Mouse (Mus musculus) gastrocnemius, postnatal 4 days (tissue): ENCODE results near the gene Dnajb6. TPM values are rescaled to one million over a fixed set of nuclear protein-coding genes. Genes with fewer than 3 reads are reported as not detected.
"Not testable (repeated sequence)": the region's sequence is repeated elsewhere in the genome, so short reads cannot be mapped to it uniquely, and the experiment has no call there.

Experiments used
- DNase-seq, 2 experiments: peaks; one replicate each; pipeline ENCODE4 v3.0.0; 2021 to 2022; ENCODE audit warnings: low spot score in 2 of 2, mixed read lengths in 2 of 2
- total RNA-seq, 2 experiments: library from RNA; stranded (reverse); gene quantifications; 2 replicates each; pipeline ENCODE4 v1.2.3; 2021

Dnajb6 gene
- total RNA-seq, 2 experiments from 2014 or later, result 82.6 to 98.4 TPM

DNA sequence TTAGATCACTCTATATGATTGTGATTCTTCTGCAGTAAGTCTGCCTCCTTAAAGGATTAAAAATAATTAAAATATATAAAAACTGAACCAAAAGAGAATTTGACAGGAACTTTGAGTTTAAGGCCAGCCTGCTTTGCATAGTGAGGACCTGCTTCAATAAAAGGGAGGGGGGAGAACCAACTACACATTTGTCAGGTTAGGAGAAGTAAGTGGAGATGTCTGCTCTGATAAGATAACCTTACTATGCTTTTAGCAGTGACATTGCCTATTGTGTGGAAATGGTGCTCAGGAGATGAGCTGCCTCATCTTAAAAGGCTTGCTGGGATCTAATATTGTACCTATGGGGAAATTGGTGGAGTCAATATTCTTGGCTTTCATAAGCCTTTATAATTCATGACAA lies 17.4 kb downstream of the Dnajb6 start:
- DNase-seq, result no peak

DNA sequence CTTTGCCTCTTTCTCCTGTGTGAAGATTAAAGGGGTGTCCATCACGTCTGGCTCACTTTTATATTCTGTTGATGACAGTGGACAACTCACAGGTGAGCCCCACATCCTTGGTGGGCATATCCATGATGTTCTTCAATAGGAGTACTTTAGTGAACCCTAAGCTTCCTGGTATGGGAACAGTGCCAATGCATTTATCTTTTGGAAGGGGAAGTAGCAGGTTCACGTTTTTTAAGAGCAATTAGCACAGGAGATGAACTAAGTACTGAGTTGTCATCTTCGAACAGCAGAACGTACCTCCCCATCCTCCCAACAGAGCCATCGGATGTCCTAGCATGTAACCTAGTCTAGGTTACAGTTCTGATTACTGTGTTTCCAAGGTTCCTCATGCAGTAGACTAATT lies 23.8 kb downstream of the Dnajb6 start:
- DNase-seq, result no peak

DNA sequence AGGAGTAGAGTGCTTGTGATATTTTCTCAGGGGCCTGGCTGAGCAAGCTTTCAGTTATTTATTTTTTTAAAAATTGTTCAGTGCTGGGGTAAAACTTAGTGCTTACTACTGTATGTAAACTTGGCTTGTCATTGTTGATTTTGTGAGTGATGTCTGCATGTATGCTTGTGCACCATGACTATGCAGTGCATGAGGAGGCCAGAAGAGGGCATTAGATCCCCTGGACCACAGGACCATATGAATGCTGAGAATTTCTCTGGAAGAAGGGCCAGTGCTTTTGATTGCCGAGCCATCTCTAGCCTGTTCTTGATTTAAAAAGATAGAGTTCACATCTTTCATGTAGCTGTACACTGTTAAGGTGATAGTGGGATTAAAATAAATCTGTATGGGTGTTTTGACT lies 35.4 kb downstream of the Dnajb6 start:
- DNase-seq, result no peak

DNA sequence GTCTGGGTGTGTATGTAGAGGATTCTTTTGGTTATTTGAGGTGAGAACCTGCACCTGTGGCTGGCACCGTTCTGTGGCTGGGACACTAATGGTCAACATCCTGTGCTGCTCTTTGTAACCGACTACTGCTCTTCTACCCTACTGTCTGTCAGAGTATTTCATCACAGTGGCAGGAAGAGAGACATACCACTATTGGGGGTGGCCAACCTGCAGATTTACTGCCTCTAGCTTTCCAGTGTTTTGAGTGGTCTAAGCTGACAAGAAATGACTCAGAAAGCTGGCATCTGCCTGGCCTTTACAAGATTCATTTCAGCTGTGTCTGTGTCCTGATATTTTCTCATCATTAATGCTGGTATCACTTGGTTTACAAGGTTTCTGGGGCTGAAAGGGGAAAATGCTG lies 36.5 kb downstream of the Dnajb6 start:
- DNase-seq, result no peak

DNA sequence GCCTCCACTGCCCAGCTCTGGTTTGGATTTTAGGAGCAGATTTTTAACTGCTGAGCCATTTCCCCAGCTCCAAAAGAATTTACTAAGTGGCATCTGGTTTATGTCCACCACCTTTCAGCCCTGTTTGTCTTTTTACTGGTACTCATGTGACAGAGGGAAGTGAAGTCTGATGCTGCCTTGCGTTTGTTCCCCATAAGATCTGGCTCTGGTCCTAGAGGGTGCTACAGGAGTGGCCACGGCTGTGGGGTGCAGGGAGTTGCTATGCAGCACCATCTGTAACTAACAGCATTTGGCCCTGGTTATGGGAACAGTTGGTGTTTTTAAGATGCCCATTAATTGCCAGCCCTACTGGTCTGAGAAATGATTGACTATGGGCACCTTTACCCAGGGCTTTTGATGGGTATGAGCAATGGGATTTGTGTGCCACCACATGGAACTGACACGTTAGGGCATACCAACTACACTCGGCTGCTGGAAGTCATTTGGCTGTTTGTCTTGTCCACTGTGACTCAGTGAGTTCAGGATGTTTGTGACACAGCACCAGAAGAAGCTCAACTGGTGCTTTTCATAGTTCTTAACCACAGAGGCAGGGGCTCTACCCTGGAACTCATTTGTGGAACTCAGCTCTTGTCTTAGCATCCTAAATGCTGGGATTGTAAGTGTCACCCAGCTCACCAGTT lies 37.3 kb downstream of the Dnajb6 start:
- no peak for DNase-seq

DNA sequence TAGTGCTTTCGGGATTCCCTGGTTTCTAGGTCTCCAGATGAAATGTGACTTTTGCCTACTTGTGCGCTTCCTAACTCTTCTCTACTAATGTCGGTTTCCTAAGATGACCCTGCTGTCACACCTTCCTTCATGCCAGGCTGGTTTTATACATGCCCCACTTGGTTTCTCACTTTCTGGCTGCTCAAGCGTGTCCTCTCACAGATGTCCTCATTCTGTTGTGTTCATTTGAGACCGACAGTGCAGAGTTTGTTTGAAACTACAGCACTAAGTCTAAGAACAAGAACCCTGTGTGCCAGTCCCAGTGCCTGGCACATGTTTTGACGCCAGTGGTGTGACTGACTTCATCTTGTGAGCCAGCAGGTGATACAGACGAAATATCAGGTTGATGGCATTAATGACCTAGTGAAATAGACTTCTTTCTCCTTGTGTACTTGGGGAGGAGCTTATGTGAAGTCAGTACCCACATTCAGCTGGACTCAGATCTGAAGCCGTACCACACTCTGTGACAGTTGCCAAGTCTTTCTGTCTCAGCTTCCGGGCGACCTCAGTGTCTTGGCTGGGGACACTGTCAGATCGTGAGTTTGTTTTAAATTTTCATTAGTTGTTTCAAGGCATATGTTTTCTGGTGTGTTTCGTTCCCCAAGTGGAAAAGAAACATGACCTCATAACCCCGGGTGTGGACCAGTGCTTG lies 38.1 kb downstream of the Dnajb6 start:
- DNase-seq, result no peak

DNA sequence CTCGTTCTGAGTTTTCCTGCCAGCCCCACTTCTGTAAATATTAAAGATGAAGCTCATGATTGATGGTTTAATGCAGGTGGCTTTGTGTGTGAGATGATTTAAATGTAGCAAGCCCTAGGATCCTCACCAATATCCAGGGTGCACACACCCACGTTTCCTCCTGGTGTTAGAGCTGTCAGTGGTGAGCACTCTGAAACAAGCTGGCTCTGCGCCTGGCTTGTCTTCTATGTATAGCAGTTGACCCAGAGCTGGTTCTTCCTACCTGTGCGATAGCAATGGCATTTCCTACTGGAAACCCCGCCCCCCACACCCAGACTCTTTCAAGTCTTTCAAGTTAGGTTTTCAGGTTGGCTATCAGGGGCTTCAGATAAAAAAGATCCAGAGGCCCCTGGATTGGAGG lies 39.9 kb downstream of the Dnajb6 start:
- DNase-seq, result no peak

DNA sequence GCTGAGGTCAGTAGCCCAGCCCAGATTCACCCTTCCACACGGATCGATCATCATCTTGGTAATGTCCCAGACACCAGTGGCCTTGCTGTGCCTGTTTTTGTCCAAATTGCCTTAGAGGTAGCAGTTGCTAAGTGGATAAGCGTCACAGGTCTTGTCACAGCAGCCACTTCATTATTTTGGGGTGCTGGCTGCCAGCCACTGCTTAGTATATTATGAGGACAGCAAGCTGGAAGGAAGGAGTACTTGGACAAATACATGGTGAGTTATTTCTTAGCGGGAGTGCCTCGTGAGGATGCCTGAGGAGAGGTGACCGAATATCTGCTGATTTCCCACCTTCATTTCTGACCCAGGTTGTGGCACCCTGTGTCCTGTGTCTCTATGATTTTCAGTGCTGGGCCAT lies 42.5 kb downstream of the Dnajb6 start:
- no peak for DNase-seq

DNA sequence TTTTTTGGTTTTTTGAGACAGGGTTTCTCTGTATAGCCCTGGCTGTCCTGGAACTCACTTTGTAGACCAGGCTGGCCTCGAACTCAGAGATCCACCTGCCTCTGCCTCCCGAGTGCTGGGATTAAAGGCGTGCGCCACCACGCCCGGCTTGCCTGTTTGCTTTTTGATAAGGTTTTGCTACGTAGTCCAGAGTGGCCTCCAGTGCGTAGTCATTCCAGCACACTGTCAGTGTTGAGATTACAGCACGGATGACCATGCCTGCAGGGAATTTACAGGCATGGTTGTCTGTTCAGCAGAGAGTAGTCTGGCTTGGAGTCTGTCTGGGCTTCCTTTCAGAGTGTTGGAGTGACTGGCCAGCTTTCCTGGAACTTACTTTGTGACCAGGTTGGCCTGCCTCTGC lies 44.2 kb downstream of the Dnajb6 start:
- not testable (repeated sequence) for DNase-seq

DNA sequence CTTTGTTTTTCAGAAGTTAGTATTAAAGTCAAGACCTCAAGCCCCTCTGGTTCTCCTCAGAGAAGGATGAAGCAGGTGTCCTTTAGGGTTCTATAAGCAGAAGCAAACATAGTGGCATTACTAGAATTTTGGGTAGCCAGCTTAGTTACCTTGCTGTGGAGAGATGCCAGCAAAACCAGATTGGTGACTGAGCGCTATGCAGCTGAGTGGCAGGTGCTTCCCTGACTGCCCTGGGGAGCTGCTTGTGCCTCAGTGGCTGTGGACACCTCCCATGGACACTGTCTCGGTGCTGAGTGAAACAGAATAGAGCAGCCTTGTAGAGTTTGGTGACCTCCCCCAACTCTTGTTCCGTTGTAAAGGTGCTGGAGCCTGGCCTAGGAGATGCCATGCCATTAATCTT lies 46.8 kb downstream of the Dnajb6 start:
- DNase-seq, result no peak

DNA sequence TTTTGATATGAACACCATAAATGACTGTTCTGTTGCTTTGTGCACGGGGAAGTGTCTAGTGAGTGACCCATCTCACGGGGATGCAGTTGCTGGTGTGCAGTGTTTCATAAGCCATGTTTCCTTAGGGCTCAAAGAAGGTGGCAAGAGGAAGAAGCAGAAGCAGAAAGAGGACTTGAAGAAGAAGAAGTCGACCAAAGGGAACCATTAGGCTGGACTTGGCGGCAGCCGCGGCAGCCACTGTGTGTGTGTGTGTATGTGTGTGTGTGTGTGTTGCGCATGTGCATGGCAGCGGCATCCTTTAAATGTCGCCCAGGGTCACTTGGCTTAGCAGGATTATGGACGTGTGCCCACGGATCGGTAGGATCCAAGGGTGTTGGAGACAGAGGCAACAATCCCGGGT lies 49.4 kb downstream of the Dnajb6 start:
- not testable (repeated sequence) for DNase-seq

DNA sequence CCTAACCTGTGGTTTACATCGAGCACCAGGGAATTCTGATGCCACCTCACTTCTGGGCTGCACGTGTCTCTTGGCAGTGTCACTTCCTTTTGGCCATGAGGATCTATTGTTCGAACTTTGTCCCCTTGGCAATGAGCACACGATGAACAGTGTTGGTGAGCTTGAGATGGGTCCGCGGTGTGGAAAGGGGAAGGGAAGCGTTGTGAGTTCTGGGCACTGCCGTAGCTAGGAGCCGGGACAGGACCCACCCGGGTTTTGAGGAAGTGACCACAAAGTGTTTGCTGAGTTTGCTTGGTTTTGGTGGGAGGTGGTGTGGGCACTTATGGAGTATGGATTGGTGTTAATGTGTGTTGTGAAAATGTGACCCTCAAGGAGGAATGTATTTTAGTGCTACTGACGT lies 50.5 kb downstream of the Dnajb6 start:
- not testable (repeated sequence) for DNase-seq

DNA sequence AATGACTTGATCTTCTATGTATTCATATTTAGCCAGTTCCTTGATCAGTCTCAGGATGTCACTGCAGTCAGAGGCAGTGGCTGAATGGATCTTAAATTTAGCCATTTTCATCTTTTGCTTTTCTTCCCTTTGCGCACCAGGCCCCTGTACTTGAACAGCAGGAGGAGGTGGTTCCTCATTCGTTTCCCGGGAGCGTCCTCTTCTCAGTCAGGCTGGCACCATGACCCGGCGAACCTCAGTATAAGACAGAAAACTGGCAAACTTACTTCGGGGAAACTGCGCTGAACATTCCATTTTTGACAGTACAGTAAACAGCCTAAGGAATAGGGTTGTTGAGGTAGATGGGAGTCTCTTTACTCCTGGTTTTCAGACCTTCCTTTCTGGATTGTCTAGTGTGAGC lies 59.4 kb downstream of the Dnajb6 start:
- DNase-seq, result not testable (repeated sequence)

DNA sequence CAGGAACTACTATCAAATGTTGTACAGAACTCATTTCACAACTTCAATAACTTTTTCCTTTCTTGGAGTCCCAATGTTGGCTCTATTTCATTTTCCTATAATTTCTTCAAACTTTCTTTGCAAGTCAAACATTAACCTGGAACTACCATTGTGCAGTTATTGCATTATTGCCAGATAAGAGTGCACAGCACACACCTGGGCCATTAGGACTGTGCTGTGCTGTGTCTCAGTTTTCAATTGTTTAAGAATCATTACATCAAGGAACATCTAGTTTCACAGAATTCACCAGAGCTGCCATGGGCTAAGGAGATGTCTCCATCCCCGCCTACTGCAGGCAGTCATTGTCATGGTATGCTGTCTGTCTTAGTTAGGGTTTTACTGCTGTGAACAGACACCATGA lies 73.5 kb downstream of the Dnajb6 start:
- no peak for DNase-seq

DNA sequence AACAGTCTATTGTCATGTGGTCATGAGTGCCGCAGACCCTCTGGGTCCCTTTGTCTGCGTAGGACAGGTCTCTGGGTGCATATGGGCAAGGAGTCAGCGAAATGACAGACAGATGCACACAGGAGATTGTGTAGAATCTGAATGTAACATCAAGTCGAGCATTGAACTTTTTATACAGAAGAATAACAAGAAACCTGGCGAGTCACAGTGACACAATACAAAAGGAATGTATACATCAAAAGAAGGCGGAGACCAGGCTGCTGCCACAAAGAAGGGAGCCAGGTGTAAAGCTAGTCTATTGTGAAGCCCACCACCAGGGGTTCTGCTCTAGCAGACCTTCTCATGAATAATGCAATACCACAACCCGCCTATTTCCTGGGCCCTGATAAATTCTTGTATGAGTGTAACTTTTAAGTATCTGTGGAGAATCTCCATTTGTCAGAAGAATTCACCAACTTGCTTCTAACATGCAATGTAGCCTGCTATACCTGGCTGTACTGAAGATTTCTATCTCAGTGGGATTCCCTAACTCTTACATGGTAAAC lies 76.0 kb downstream of the Dnajb6 start:
- DNase-seq, result not testable (repeated sequence)

DNA sequence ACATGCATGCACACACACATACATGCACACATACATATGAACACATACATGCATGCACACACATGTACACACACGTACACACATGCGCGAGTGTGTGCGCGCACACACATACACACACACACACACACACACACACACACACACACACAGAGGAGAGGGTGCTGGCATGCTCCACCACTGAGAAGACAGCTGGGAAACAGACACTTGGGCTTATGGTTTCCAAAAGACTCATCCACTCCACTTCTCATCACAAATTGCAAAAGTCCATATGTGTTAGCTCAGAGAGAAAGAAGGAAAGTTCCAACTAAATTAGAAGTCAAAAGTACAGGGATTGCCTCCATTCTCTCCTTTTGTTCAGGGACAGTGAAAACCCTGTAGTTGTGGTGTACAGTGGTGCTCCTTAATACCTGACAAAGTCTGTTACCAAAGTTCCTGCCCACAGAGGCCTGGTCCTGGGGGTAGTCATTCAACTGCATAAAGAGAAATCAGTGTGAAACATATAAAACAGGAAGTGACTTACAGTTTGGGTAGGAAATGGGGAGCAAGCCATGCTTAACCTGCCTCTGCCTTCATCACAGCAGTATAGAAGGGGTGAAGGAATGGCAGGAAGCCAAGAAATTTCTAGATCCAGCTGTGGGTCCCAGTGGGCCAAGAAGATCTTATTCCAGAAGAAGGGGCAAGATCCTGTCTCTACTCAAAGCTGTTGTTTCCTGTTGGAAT lies 81.2 kb downstream of the Dnajb6 start:
- DNase-seq, result no peak

DNA sequence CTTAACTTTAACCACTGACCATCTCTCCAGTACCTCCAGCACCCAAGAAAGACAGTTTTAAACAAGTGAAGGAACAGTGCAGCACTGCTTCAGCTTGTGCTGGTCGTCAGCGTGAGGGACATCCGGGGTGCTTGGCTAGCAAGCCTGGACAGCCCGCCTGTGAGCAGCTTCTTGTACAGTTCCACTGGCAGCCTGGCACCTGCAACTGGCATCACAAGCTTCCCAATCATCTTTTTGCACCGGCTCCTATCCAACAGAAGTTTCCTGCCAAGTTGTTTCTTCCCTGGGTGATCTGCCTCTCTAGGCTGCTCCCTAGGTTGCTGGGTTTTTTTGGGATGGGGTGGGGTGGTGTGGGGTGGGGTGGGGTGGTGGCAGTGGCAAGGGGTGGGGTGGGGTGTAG lies 81.9 kb downstream of the Dnajb6 start:
- no peak for DNase-seq

DNA sequence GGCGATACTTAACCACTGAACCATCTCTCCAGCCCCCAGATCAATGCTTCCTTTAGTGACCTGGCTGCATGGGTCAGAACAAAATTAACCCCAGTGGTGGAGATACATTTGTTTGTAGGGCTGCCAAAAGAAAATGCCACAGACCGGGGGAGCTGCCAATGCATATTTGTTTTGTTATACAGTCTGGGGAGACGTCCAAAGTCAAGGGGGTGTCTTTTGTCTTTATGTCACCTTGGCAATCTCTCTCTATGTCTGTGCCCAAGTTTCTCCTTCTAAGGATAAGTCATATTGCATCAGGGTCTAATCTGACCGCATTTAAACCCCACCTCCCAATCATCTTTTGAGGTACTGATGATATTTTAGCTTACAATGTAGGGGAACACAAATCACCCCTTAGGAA lies 82.8 kb downstream of the Dnajb6 start:
- DNase-seq, result no peak

DNA sequence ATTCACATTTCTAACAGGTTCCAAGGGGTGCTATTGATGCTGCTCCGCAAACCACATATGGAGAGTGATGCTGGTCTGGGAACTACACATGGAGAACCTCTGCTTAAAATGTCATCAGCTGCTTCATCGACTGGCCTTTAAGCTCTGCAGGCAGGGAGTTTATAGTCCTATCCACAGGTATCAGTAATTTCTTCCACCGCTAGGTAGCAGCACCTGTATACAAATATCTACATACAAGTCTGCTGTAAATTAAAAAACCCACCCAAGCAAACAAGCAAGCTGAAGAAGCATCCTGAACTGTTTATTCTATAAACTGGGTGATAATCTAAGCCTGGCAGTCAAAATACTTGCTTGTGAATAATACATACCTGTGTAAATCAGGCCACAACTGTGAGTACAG lies 89.3 kb downstream of the Dnajb6 start:
- DNase-seq, result peak in 1 of 2 experiments; percentile 30

DNA sequence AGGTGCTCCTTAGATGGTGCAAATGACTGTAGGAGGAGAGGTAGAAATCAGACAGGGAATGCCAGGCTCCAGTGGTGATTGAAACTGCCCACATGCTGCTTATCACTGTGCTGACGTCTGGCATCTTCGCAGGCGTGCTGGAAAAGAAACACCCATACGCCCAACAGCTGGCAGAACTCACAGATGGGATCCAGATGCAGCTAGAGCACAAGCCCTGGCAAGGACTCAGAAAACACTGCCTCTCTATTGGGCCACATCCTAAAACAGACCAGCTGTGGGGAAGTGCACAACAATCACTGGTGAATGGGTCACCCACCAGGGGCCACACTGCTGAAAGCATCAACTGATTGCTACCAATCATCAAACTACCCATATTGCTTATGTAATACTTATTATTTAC lies 91.3 kb downstream of the Dnajb6 start:
- peak in 1 of 2 experiments; percentile 15 for DNase-seq

DNA sequence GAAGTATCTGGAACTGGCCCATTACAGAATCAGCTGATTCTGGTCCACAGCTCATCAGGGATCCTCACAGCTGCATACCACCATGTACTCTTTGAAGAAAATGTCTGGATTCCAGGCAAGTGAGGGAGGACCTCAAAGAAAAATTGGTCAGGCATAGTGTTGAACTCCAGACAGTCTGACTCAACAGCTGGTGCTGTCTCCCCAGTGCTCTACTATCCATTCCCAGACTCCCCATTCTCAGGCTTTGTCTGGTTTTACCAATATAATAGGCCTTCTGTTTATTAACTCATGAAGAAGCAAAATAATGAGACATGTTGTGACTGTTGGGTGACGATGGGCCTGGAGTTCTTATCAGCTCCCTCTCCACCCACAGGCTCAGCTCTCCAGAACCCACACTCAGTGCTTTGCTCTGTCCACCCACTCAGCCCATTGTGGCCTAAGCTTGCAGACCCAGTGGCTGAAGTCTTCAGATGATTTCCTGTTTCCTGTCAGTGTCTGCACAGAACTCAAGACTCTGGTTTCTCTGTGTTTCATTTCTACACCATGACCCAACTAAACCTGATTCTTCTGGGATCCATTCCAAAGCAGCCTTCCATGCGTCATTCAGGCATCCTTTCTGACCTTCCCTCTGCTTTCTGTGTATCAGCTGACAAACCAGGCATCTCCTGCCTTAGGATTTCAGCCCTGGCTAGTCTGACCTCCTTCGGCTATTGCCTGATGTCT lies 107.1 kb downstream of the Dnajb6 start:
- no peak for DNase-seq
